Mouse (Mus musculus) retina, postnatal 1 day (tissue): ENCODE results near the gene Il17re.

Experiments
- DNase-seq: peaks from one replicate; pipeline ENCODE4 v3.0.0-alpha.2; 2012

Il17re gene

GRCm38 (mm10) chr6:113492101-113492864, 34.0 kb downstream of the Il17re start:
- DNase-seq = no peak

- DNase-seq = peak; percentile 89
Observed at GRCm38 (mm10) chr6:113494258-113494788, 36.0 kb downstream of the Il17re start.

GRCm38 (mm10) chr6:113495071-113495675, 36.9 kb downstream of the Il17re start:
- DNase-seq = no peak

GRCm38 (mm10) chr6:113499346-113499745, 41.1 kb downstream of the Il17re start:
- no peak for DNase-seq

GRCm38 (mm10) chr6:113501388-113502084, 43.3 kb downstream of the Il17re start, which contains the start of gene Prrt3:
Gene Prrt3 (minus strand): TSS chr6:113501931.
- DNase-seq = peak; percentile 76

GRCm38 (mm10) chr6:113502801-113503200, 44.5 kb downstream of the Il17re start:
- no peak for DNase-seq

- no peak for DNase-seq
Observed at GRCm38 (mm10) chr6:113505689-113506088, 47.4 kb downstream of the Il17re start.

- DNase-seq = no peak
Observed at GRCm38 (mm10) chr6:113507130-113507529, 48.8 kb downstream of the Il17re start.

- DNase-seq = no peak
Observed at GRCm38 (mm10) chr6:113508272-113508946, 50.1 kb downstream of the Il17re start.

GRCm38 (mm10) chr6:113508947-113509280, 50.6 kb downstream of the Il17re start:
- no peak for DNase-seq

- DNase-seq = no peak
Observed at GRCm38 (mm10) chr6:113513944-113514343, 55.7 kb downstream of the Il17re start.

GRCm38 (mm10) chr6:113514600-113514999, 56.3 kb downstream of the Il17re start:
- DNase-seq = no peak

- DNase-seq = no peak
Observed at GRCm38 (mm10) chr6:113517434-113518080, 59.3 kb downstream of the Il17re start.
